Mouse (Mus musculus): ENCODE results near the gene Myl12a. TPM values are rescaled to one million over a fixed set of nuclear protein-coding genes. Genes with fewer than 3 reads are reported as not detected.
"Not testable (repeated sequence)": the region's sequence is repeated elsewhere in the genome, so short reads cannot be mapped to it uniquely, and the experiment has no call there.

Gene Myl12a
- total RNA-seq, 2 experiments from 2014 or later: 965 to 1,012 TPM

DNA sequence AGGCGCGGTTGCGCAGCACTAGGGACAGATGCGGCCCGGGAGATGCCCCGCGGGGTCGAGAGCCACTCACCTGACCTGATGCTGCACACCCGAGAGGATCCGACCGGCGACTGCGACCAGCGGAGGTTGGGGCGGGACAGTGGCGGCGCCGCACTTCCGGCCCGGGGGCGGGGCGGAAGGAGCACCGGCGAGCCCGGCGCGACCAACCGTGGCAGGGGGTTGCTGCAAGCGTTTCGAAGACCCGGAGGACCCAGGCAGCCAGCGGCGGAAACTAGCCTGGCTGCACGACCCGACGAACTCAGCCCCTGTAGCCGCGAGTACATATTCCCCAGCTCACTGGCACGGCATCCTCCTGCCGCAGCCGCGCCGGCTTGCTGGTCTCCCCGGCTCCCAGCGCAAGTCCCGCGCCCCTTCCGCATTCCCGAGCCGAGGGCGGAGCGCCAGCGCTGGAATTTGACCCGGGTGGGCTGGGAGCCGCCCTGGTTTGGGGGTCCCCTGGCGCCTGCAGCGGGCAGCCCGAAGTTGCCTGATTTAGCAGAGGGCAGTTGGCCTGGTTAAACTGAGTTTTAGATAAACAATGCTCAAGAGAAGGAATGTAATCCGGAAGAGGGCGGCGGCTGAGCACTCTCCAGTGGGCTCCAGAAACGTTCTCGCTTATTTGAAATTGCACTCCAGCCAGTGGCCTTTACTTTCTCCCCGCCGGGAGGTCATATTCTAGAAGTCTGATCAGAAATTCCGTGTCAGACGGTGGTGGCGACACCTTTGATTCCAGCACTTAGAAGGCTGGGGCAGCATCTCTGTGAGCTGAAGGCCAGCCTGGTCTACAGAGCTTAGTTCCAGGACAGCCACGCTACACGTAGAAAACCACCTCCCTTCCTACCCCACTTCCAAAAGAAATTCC, 12.0 kb downstream of the Myl12a start:
- peak; percentile 89 to 93 for DNase-seq

DNA sequence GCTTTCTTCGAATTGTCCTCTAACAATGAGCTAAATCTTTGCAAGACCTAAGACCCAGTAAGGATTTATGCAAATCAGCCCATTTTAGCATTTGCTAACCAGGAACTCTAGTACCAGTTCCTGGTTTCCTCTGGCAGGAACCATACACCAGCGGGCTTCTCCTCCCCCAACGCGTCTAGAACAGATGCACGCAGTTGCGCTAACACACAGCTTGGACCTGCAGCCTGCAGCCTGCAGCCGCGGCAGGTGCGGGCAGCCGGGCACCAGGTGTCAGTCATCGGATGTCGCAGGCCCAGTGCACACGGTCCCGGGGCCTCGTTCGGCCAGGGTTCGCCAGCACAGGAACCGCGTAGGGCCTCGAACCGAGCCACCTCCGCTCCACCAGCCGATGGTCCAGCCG, 12.7 kb downstream of the Myl12a start:
- DNase-seq: peak in 1 of 2 experiments; percentile 60

DNA sequence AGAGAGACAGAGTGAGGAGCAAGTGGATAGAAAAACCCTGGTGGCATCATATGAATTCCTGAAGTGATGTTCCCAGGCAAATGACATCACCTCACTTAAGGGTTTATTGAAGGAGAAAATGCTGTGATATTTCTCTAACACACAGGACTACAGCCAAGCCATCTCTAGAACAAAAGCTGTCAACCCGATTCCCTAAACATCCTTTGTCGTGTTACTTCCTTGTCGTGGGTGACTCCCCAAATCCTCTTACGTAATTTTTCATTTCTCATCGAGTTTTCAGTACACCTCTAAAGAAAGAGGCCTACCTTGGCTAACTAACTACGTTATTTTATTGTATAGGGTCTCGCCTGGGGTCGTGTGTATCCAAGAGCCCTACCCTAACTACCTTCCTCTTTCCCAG, 13.2 kb downstream of the Myl12a start:
- DNase-seq: no peak

DNA sequence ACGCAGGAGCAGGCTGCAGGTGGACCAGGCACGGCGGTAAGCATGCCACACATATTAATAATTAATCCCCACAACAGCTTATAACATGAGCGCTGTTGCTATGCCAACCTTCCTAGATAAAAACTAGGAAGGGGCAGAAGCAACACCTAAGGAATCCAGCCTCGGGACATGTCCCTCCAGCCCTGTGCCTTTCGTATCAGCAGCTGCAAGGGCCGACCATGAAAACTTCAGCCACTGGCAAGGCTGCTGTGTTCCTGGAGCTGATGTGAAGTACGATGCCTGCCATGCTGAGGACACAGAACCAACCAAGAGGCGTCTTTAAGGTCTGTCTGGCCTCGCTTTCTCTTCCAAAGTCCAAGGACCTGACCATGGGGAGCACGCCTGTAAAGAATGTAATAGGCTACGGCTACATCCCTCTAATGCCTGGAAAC, 14.3 kb downstream of the Myl12a start:
- DNase-seq: no peak

DNA sequence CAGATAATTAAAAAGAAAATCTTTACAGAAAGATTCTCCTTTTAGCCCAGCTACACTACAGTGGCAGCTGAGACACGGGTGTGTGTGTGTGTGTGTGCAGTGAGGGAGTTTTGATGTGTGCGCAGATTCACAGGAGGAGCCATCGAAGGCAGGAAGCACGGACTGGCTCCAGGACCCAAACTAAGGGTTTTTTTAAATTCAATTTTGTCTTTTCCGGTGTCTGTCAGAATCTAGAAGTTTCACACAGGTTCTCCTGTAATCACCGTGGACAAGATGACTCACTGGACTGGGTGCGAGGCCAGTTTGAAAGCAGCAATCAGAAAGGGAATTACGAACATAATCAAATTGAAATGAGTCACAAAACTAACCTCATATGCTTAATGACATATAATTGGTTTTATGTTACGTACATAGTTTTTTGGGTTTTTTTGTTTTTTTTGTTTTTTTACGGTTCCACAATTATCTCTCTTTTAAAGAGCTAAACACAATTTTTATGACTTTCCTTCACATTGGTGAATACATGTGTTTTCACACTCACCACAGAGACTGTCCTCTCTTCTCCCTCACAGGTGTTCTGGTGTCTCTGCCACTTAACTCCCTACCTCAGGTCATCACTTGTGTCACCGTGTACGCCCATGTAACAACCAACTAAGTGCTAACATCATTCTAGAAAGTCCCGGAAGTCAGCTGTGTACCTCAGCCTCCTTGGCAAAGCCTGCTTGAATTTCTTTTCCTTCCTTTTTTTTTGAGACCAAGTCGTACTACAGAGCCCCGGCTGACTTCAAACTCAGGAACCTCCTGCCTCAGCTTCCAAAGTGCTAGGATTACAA, 15.6 kb downstream of the Myl12a start:
- no peak for DNase-seq

DNA sequence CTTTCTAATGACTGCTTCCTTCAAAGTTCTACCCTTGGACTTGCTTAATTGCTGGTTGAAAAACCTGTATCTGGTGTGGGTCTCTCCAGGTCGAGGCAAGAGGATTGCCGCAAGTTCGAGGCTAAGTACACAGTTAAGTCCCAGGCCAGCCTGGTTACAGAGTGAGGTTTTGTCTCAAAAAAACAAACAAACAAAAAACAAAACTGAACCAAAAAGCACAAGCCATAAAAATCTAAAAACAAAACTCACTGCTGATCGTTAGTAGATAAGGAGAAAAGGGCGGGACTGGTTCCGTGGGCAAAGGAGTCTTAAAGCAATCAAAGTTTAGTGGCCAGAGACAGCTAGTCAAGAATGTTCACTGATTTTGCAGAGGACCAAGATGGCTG, 16.3 kb downstream of the Myl12a start:
- DNase-seq: no peak

DNA sequence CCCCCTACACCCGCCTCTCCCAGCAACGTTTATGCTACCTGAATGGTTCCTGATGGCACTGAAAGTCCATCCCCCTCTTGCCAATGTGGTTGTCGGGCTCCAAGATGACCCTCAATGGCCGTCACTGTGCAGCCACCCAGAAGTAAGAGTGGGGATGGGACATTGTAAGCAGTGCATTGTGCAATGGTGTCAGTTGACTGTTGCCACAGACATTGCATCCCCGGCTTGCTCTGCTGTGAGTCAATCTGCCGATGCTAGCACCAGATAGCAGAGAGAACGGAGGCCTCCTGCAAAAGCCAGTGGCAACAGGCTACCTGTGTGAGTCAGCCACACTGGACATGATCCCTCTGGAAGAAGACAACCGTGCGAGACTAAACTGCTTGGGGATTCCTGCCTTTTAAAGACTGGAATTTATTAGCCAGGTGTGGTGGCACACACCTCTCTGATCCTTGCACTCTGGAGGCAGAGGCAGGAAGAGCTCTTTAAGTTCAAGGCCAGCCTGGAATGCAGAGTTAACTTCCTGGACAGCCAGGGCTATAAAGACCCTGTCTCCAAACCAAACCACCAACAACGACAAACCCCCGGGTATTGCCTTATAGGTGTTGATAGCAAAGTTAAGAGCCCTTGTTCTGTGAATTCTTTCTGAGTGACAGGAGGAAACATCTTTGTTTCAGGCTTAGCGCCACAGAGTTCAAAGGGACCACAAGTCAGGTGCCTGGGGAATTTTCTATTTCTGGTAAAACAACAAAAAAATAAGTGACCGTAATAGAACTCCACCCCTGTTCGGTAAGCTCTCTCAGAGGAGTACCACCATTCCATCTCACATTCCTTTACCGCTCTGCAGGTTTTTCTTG, 16.9 kb downstream of the Myl12a start:
- no peak for DNase-seq

DNA sequence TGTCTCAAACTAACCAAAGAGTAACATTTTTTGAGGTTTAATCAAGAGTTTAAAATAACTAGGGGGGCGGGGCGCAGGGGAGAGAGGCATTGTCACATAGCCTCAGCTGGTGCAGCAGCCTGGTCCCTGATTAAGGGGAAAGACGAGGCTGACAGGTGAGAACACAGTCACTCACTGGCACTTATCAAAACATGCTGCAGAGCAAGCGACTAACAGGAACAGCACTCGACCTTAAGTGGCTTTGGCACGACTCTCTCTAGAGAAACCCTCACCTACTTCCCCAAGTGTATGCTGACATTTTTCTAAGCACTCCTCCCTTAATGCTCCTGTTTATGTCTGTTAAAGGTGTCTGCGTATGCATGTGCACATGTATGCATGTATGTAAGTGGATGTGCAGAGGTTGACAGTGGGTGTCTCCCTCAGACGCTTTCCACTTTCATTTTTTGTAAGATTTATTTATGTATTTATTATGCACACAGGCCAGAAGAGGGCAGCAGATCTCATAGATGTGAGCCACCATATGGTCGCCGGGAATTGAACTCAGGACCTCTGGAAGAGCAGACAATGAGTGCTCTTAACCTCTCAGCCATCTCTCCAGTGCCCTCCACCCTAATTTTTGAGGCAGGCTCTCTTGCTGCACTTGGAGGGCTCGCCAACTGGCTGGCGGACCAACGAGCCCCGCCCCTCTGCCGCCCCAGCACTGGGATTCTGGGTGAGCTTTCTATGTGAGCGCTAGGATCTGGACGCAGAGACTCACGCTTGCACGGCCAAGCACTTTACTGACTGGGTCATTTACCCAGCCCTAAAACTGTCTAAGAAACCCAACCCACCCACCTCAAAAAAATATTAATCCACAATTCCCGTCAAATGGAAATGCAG, 23.1 kb downstream of the Myl12a start:
- peak; percentile 53 to 65 for DNase-seq

DNA sequence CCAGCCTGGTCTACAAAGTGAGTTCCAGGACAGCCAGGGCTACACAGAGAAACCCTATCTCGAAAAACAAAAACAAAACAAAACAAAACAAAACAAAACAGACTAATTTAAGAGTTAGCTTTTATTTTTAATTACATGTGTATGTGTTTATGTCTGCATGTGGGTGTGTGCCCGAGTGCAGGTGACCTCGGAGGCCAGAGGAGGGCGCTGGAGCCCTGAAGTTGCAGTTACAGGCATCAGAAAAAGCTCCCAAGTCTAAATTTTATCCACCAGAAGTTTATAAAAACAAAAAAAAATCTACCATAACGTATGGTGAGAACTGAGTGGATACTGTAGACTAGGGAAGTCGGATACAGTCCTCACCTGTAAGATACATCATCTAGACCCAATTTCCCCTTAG, 24.9 kb downstream of the Myl12a start:
- peak in 1 of 2 experiments; percentile 6 for DNase-seq

DNA sequence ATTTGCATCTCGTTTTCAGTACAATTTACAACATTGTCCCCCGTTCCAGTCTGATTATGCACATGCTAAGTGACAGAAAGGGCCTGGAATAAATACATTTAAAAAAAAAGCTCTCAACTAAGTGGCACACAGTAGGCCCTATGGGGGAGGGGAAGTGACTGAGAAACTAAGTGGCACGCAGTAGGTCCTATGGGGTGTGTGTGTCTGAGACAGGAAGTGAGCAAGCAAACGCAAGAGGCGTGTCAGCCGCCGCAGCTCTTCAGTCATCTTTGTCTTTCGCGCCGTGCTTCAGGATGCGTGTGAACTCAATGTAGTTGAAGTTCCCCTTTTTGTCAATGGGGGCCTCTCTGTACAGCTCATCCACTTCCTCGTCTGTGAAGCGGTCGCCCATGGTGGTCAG, 28.6 kb downstream of the Myl12a start:
- DNase-seq: not testable (repeated sequence)

DNA sequence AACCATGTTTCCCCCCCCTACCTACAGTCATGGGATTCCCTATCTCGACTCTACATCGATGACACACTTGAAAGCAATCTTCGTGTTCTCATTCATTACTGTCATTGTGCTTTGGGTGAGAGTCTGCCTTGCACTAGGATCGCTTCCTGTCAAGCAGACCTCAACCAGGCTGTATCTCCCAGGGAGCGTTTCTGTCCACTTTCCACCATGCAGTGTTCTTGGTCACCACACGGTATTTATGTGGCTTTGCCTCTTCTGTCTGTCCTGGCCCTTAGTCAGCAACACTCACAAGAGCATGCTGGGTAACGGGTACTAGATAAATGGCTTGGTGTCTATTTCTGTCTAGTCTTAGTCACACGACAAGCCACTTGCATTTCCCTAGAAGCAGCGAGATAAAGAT, 29.3 kb downstream of the Myl12a start:
- DNase-seq: no peak

DNA sequence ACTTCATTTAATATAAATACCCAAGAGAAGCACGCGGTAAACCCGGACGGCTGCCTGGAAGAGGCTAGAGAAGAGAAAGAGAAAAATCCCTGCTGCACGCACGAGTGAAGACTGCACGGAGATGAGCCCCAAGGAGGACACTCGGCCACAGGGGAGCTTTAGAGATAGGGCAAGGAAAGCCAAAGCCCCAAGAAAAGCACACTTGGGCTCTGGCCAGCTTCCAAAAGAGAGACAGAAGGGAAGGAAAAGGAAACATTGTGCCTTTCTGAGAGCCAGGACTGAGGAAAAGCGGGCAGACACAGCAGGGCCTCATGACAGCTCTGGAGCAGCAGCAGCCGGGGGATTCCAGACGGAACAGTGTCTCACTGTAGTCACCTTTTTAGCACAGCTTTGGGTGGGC, 31.5 kb downstream of the Myl12a start:
- no peak for DNase-seq

DNA sequence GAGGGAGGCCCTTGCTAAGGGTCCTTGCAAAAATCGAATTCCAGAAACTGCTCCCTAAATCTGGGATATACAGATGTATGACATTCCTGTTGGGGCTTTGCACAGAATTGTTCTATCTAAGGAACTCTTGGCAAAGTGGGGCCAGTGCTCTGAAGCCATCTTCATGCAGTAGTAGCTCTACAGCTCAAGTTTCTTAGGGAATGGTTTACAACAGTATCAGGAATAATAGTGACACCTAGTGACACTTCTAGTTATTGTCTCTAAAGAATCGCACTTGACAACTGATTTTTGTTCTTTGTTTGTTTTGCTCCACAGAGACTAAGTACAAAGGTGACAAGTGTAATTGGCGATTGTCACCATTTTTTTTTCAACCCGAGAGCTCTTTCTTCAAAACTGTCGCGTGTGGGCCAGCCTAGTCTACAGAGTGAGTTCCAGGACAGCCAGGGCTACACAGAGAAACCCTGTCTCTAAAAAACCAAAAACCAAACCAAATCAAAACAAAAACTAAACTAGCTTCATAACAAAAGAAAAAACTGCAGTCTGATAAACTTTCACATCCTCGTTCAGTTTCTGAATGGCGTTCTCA, 34.0 kb downstream of the Myl12a start:
- peak in 1 of 2 experiments; percentile 67 for DNase-seq

DNA sequence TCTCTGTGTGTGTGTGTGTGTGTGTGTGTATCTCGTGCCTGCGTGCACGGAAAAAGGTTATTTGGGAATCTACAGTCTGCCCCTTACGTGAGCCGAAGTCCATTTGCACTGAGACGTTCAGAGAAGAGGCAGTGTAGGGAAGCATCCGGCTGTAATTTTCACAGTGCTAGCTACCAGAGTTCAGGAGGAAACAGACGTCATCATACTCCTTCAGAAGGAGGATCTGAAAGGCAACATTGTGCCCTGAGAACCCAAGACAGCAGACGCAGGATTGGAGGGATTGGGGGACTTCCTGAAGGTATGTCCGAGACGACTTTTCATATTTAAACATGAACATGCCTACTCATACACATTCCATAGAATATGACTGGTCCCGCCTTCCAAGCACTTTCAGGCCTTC, 35.0 kb downstream of the Myl12a start:
- peak in 1 of 2 experiments; percentile 44 for DNase-seq

DNA sequence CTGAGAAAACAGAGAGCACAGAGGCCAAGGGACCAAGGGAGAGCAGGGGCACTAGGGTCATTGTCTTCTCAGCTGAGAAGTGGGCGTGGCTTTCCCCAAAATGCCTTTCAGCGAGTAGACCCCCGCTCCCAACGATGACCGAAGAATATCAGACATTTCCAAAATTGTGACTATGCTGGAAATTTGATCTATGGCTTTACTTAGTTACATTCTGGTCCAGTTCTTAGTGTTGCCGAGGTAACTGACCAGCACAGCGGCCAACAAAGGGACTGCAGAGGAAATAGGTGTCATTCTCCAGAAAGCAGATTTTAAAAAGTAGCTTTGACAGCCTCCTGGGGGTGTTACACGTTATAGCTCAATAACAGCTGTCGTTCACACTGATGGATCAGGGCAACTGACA, 35.5 kb downstream of the Myl12a start:
- no peak for DNase-seq

DNA sequence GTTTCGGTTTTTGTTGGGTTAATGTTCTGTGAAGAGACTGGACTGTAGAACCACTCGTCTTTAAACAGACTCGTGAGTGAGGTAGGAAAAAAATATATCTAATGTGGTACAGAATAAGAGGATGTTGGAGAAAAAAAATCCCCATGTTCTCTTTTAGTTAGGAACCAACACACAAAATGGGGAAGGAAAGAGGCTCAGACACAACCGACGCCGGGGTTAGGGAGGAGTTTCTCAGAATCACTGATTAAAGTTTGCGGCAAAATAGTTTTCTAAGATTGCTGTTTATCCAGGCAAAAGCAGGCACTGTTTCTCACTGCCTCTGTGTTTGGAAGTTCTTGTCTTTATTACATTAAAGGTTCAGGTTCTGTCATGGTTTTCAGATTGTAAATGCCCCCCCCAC, 36.6 kb downstream of the Myl12a start:
- DNase-seq: no peak

DNA sequence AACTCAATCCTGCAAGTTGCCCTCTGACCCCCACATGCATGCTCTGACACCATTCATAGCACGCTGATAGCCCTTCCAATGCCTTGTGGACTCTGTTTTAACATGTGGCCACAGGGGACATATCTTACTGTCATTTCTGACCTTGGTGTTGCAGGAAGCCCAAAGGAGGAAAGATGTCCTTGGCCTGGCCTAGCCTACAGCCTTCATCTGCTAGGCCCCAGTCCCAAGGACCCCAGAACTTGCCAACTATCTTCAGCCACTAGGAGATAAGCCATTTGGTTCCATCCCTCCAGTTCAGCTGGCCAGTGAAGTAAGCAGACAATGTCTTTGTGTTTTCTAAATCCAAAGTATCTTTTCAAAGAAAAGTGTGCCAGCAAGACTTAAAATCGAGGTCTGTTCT, 37.4 kb downstream of the Myl12a start:
- DNase-seq: no peak

DNA sequence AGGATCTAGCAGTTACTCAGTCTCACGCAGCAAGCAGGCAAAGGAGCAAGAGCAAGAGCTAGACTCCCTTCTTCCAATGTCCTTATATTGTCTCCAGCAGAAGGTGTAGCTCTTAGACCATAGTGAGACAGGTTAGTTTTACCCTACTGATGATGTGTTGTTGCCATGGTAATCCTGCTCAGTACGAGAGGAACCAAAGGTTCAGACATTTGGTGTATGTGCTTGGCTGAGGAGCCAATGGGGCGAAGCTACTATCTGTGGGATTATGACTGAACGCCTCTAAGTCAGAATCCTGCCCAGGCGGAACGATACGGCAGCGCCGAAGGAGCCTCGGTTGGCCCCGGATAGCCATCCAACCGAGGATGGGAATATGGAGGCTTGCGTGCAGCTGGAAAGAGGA, 39.1 kb downstream of the Myl12a start:
- peak; percentile 90 to 99 for DNase-seq

DNA sequence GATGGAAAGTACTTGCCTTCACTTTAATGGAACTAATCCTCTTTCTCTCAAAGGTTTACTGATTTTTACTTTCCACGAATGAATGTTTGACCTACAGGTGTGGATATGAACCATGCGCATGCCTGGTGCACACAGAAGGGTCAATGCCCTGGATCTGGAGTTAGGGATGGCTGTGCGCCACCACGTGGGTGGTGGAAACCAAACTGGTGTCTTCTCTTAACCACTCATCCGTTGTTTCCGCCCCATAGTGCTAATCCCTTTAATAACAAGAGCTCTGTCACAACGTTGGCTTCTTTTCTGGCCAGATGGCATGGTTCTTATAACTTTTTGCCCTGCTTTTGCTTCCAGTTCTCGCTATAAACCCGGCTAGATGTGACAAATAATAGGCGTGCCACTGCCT, 51.4 kb downstream of the Myl12a start:
- DNase-seq: no peak

DNA sequence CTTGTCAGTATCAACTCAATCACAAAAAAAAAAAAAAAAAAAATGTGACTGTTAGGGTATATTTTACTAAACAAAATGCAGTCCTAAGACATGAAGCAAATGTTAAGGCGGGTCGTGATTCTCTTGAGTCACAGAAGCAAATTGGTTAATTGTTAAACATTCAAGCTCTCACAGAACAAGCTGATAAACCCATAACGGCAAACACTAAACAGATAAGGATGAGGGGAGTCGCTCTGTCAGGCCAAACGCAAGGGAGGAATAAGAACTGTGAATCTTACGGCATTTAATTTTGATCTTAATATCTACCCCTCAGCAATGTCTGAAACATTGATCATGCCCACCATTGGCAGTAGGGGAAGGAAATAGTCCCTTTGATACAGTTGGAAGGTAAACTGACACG, 53.5 kb downstream of the Myl12a start:
- DNase-seq: no peak

DNA sequence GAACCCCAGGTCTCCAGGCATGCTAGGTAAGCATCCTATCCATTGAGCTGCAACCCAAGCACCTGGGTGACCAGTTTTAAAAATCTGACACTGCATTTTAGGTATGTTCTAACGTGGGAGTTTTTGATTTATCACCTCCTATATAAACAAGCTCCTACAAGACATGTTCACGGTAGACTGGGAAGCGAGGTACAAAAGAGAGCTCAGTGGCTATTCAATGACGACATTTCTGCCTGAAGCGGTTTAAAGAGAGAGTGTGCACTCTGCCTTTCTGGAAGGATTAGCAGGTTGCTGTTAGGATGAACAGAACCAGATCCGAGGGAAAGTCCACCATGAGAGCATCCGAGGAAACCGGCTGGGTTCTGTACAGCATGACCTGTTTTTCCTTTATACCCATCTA, 54.0 kb downstream of the Myl12a start:
- DNase-seq: no peak
